Mouse (Mus musculus): ENCODE results near the gene Rbbp8nl.

GRCm38 (mm10) chr2:180261901-180262300 is 27.8 kb downstream of the Rbbp8nl start:
- TF ChIP-seq CTCF (IDR thresholded peaks at IDR 0.05; ENCODE audit: extremely low read depth, insufficient read depth, low read length) (no peak), POLR2A (IDR thresholded peaks at IDR 0.05; ENCODE audit: extremely low read depth, insufficient read depth, low read length) (no peak)

Data from cortical plate, adult 2 months (tissue).